Mouse (Mus musculus): ENCODE measurements around the gene Gpr84. TPM values are rescaled to one million over a fixed set of nuclear protein-coding genes. Genes with fewer than 3 reads are reported as not detected.

The Gpr84 gene
- 0.30 and 0.46 TPM in 2 replicates for polyA plus RNA-seq (2015; fragmentation: Nextera tagmentation; extraction: Ambion mirVana)

GRCm38 (mm10) chr15:103310365-103310910, at the start of gene Gpr84:
TSS of gene Gpr84 (minus strand) at chr15:103310612.
- no peak within 1 kb of the TSS for H3K4me2 ChIP-seq (replicated peaks; ENCODE audit: low read depth)
- ATAC-seq (ENCODE audit: low FRiP score, low TSS enrichment) (no peak), DNase-seq (ENCODE audit: low spot score) (no peak)
- no peaks in the 10 kb centered on the region for H3K27me3 ChIP-seq (ENCODE audit: control insufficient read depth, insufficient read depth, low read length)
- H3K4me1 ChIP-seq (replicated peaks; ENCODE audit: control insufficient read depth, insufficient read depth), result 0 out of 2 replicates have a peak, but pooled peaks cover 2% of the 10 kb centered on the region
- no peaks in the 10 kb centered on the region for H3K9me3 ChIP-seq (ENCODE audit: control insufficient read depth, low read length)
- no peak within 1 kb of the TSS for H3K9ac ChIP-seq (ENCODE audit: low read length)
- H3K4me3 ChIP-seq (ENCODE audit: low read depth, low read length), result no peak within 1 kb of the TSS
- TF ChIP-seq EP300 (optimal IDR thresholded peaks at IDR 0.05) (no peak), CTCF (IDR thresholded peaks at IDR 0.05; ENCODE audit: low read depth) (no peak)
- peaks cover 4% of the 10 kb centered on the region; the same call in 1 of the 2 replicates for H3K36me3 ChIP-seq (ENCODE audit: control insufficient read depth, insufficient read depth, low read length)
- WGBS, result 73% methylated on average over 6 of the region's 6 CpGs
- no peak within 1 kb of the TSS for H3K27ac ChIP-seq (replicated peaks)

DNA sequence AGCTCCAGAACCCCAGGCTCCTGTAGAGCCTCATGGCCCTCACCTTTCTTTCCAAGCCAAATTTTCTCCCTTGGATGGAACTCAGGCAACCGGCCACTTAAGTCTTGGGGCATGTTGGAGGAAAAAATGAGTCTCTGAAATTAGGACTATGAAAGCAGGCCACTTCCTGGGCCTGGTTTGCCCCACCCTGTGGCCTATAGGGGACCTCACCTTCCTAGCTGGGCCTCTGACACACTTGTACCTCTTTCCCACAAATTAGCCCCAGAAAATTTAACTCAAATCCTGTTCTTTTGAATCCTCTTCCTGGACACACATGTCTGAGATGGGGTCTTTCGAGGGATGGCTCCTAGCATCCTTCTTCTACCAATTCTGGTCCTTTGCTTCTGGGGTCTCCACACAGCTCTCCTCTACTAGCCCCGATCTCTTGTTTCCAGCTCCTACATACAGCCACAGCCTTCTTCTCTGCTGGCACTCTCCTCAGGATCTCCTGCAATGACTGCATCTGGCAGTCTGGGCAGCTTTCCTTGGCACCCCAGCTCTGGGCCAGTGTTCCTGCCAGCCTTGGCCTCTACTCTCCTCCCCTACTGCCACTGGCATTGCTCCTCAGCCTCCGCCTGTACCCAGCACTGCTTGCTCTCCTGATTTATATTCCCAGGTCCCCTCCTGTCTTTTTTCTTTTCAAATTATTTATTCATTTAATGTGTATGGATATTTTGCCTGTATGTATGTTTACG, 49.6 kb upstream of the Gpr84 start:
- Histone ChIP-seq H3K9ac (ENCODE audit: low read length) (no peak overlapping the region), H3K27ac (replicated peaks) (no peak overlapping the region), H3K4me3 (ENCODE audit: low read depth, low read length) (no peak overlapping the region), H3K27me3 (ENCODE audit: control insufficient read depth, insufficient read depth, low read length) (no peaks in the 10 kb centered on the region), H3K36me3 (ENCODE audit: control insufficient read depth, insufficient read depth, low read length) (peaks cover 5% of the 10 kb centered on the region; the same call in 1 of the 2 replicates), H3K4me2 (replicated peaks; ENCODE audit: low read depth) (no peak overlapping the region), H3K4me1 (replicated peaks; ENCODE audit: control insufficient read depth, insufficient read depth) (peaks cover 2% of the 10 kb centered on the region; the same call in 1 of the 2 replicates), H3K9me3 (ENCODE audit: control insufficient read depth, low read length) (no peaks in the 10 kb centered on the region)
- DNase-seq (ENCODE audit: low spot score) (no peak), ATAC-seq (ENCODE audit: low FRiP score, low TSS enrichment) (no peak)
- 80% methylated on average over 5 of the region's 5 CpGs for WGBS
- no peak for TF ChIP-seq EP300 (optimal IDR thresholded peaks at IDR 0.05)
- no peak for TF ChIP-seq CTCF (IDR thresholded peaks at IDR 0.05; ENCODE audit: low read depth)

GRCm38 (mm10) chr15:103359122-103359510, 48.7 kb upstream of the Gpr84 start:
- Histone ChIP-seq H3K4me3 (ENCODE audit: low read depth, low read length) (no peak overlapping the region), H3K36me3 (ENCODE audit: control insufficient read depth, insufficient read depth, low read length) (peaks cover 5% of the 10 kb centered on the region; the same call in 1 of the 2 replicates), H3K9ac (ENCODE audit: low read length) (no peak overlapping the region), H3K9me3 (ENCODE audit: control insufficient read depth, low read length) (no peaks in the 10 kb centered on the region), H3K4me2 (replicated peaks; ENCODE audit: low read depth) (no peak overlapping the region), H3K27me3 (ENCODE audit: control insufficient read depth, insufficient read depth, low read length) (no peaks in the 10 kb centered on the region), H3K27ac (replicated peaks) (peak overlapping the region; percentile 35; the same call in 1 of the 2 replicates), H3K4me1 (replicated peaks; ENCODE audit: control insufficient read depth, insufficient read depth) (0 out of 2 replicates have a peak, but pooled peaks cover 2% of the 10 kb centered on the region)
- ATAC-seq (ENCODE audit: low FRiP score, low TSS enrichment) (no peak), DNase-seq (ENCODE audit: low spot score) (no peak)
- TF ChIP-seq EP300 (optimal IDR thresholded peaks at IDR 0.05) (no peak), CTCF (IDR thresholded peaks at IDR 0.05; ENCODE audit: low read depth) (no peak)
- 65% methylated on average over 1 of the region's 1 CpGs for WGBS

DNA sequence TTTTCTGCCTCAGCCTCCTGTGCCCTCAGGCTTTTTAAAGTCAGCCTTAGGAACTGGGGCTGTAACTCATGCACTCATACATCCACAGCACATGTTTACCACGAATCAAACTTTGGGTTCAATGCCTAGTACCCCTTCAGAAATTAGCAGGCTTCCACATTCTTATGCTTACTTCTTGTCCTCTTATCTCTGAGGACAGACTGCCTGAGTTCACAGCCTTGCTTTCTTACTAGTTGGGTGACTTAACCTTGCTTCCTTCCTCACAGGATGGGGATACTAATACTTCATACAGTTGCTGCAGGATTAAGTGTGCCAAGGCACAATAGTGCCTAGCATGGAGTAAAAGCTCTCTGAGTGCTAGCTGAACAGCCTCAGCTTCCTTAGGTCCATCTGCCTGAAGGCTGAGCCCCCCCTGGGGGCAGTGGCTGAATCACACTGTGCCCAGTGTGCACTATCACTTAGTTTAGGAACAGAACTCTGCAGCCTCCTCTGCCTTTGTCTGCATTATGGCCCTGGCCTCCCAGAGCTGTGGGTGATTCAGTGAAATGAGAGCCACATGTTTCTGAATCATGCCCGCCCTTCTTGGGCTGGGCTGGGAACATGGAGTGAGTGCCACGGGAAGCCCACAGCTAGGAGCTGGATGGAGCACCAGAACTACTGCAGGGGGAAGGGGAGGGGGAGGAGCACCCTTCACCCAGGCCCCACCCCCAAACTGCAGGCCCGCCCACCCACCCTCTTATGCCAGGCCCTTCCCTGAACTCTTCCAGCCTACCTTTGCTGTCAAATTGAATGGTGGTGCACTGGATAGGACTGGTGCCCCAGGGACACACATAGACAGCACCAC, 48.1 kb upstream of the Gpr84 start:
- H3K4me3 ChIP-seq (ENCODE audit: low read depth, low read length), result no peak overlapping the region
- H3K27ac ChIP-seq (replicated peaks), result 0 out of 2 replicates have a peak overlapping the region, but pooled peaks have one; percentile 35
- DNase-seq (ENCODE audit: low spot score), result no peak
- no peaks in the 10 kb centered on the region for H3K27me3 ChIP-seq (ENCODE audit: control insufficient read depth, insufficient read depth, low read length)
- no peak overlapping the region for H3K4me2 ChIP-seq (replicated peaks; ENCODE audit: low read depth)
- no peaks in the 10 kb centered on the region for H3K9me3 ChIP-seq (ENCODE audit: control insufficient read depth, low read length)
- WGBS, result 46% methylated on average over 4 of the region's 4 CpGs
- peak; percentile 50 for ATAC-seq (ENCODE audit: low FRiP score, low TSS enrichment)
- no peak for TF ChIP-seq CTCF (IDR thresholded peaks at IDR 0.05; ENCODE audit: low read depth)
- TF ChIP-seq EP300 (optimal IDR thresholded peaks at IDR 0.05), result no peak
- H3K4me1 ChIP-seq (replicated peaks; ENCODE audit: control insufficient read depth, insufficient read depth), result 0 out of 2 replicates have a peak, but pooled peaks cover 2% of the 10 kb centered on the region
- H3K36me3 ChIP-seq (ENCODE audit: control insufficient read depth, insufficient read depth, low read length), result peaks cover 7% of the 10 kb centered on the region; the same call in 1 of the 2 replicates
- no peak overlapping the region for H3K9ac ChIP-seq (ENCODE audit: low read length)

DNA sequence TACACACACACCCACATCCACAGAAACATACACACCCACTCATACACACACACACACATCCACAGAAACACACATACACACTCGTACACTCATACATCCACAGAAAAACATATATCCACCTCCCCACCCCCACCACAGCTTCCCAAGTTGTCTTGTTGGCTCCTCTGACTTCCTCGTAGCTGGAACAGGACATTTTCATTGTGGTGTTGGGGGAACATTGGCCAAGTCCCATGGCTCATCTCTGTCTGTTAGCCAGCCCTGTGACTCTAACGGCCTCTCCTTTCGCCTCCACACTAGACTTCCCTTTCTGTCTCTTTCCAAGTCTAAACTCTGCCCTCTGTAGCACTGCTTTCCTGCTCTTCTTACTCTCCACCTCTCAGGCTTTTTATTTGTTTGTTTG, 47.4 kb upstream of the Gpr84 start:
- no peak overlapping the region for H3K4me3 ChIP-seq (ENCODE audit: low read depth, low read length)
- H3K27me3 ChIP-seq (ENCODE audit: control insufficient read depth, insufficient read depth, low read length), result no peaks in the 10 kb centered on the region
- ATAC-seq (ENCODE audit: low FRiP score, low TSS enrichment) (no peak), DNase-seq (ENCODE audit: low spot score) (no peak)
- TF ChIP-seq CTCF (IDR thresholded peaks at IDR 0.05; ENCODE audit: low read depth) (no peak), EP300 (optimal IDR thresholded peaks at IDR 0.05) (no peak)
- H3K36me3 ChIP-seq (ENCODE audit: control insufficient read depth, insufficient read depth, low read length), result peaks cover 10% of the 10 kb centered on the region; the same call in 1 of the 2 replicates
- 0 out of 2 replicates have a peak, but pooled peaks cover 2% of the 10 kb centered on the region for H3K4me1 ChIP-seq (replicated peaks; ENCODE audit: control insufficient read depth, insufficient read depth)
- H3K9ac ChIP-seq (ENCODE audit: low read length), result no peak overlapping the region
- 76% methylated on average over 4 of the region's 4 CpGs for WGBS
- H3K9me3 ChIP-seq (ENCODE audit: control insufficient read depth, low read length), result no peaks in the 10 kb centered on the region
- H3K27ac ChIP-seq (replicated peaks), result no peak overlapping the region
- no peak overlapping the region; the same call in 1 of the 2 replicates for H3K4me2 ChIP-seq (replicated peaks; ENCODE audit: low read depth)

Data from stomach, postnatal 0 days (tissue).